Mouse (Mus musculus) cerebellum, adult 11-12 months (tissue): Measurements from ENCODE around the gene Snx30.
A peak's percentile ranks its signal among the peaks of the same experiment; 100 is the strongest.

Experiments
- DNase-seq: peaks from one replicate; pipeline ENCODE4 v3.0.0; 2022

The Snx30 gene

DNA sequence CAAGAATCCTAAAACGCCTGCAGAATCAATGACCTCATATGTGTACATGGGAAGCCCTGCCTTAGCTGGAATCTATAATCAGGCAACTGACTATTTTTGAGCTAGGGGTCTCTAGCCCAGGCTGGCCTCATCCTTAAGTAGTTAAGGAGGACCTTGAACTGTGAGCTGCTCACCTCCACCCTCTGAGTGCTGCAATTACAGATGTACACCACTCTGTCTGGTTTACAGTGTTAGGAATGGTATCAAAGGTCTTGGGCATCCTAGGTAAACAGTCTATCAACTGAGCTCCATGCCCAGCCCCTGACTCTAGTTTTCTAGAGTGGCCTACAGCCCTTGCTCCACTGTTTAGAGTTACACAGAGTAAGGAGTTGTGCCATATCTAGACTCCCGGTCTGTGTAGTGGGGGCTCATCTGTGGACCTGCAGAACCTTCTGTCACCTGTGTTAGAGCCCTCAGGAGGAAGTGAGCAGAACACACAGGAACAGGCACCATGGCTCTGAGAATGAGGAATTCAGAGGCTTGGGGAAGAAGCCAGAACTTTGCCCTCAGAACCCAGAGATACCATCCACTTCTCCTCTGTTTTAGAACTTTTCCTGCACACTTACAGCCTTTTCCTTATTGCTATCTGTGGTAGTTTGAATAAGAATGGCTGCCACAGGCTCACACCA lies 9.7 kb upstream of the Snx30 start:
- no peak for DNase-seq

DNA sequence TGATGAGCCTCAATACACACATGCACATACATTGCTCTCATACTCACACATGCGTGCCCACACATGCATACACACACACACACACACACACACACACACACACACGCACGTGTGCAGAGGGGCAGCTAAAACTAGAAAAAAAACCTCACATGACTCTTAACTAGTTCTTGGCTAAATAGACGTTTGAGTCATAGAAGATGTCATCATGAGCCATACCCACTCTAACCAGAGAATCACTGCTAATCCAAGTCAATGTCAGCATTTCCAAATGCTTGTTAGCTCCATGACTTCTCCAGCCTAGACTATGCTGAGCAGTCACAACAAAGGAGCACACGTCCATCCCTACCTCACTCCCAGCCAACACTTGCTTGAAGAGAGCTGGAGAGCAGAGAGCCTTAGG lies 5.5 kb upstream of the Snx30 start:
- DNase-seq: no peak

DNA sequence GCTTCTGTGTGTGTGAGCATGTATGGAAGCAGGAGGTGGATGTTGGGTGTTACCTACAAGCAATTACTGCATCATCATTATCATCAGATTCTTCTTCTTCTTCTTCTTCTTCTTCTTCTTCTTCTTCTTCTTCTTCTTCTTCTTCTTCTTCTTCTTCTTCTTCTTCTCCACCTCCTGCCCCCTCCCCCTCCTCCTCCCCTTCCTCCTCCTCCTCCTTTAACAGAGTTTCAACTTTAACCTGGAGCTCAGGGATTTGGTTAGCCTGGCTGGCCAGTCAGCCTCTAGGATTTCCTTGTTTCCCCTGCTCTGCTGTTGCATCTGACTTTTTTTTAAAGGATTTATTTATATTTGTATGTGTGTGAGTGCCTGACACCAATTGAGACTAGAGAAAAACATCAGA lies 4.2 kb upstream of the Snx30 start, which contains the start of gene Inip:
Gene Inip, minus strand, starts transcription at position 101 of the 400 bp plus-strand sequence.
- DNase-seq: no peak

DNA sequence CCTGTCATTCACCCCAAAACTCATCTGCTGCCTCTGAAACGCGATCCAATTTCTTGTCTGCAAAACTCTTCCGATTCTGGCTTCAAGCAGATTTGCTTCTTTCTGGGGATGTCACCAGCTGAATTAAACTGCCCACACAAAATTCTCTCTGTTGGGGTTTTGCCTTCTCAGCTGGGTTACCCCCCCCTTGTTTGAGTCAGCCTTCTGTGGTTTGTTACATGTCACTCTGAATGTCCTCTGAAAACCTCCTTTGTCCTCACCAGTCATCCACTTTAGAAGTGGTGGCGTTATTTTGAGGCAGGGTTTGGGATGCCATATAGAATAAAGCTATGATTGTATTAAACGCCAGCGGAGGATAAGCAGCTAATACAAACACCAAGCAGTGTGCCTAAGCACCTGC lies 3.5 kb upstream of the Snx30 start:
- DNase-seq: no peak

DNA sequence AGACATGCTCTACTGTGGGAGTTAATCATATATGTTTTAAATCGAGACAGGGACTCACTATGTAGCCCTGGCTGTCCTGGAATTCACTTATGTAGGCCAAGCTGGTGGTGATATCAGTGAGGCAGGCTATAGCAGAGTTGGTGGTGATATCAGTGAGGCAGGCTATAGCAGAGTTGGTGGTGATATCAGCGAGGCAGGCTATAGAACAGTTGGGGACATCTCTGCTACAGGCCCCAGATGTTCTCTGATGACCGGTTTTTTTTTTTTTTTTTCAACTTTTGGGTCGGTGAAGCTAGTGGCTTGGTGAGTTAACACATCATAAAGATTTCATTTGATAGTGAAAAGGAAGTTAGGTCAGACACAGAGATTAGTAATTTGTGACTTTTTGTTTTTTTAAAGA lies 2.8 kb upstream of the Snx30 start:
- no peak for DNase-seq

DNA sequence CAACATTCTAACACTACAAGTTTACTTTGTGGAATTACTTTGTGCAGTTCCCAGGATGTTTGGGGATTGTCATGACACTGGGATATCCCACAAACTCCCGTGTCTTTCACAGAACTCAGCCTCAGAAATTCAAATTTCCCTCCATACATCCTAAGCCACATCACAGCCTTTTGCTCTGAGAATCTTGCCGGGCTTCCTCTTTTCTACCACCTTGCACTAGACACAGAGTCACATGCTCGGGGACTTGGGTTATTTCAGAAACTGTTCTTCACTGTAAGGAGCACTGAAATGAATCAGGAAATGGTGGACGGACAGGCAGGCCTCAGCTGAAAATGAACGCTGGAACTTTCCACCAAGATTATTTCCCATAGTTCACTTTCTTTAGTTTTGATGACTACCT lies 2.3 kb upstream of the Snx30 start:
- DNase-seq: no peak

DNA sequence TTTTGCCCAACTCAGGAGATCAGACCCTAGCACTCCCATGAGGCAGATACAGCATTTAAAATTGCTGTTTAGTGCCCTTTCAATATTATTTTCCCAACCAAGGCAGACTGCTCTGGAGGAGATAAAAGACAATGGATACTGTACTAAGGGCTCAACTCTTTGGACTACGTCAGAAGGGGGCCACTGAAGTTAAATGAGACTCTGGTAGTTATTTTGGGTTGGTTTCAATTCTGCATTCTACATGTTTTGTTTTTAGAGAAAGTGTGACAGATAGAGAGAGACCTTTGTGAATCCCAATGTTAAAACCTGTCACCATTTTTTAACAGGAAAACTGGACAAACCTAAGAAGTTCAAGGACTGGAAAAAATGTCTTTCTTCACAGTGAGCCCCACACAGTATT lies 886 bp upstream of the Snx30 start:
- DNase-seq: no peak

DNA sequence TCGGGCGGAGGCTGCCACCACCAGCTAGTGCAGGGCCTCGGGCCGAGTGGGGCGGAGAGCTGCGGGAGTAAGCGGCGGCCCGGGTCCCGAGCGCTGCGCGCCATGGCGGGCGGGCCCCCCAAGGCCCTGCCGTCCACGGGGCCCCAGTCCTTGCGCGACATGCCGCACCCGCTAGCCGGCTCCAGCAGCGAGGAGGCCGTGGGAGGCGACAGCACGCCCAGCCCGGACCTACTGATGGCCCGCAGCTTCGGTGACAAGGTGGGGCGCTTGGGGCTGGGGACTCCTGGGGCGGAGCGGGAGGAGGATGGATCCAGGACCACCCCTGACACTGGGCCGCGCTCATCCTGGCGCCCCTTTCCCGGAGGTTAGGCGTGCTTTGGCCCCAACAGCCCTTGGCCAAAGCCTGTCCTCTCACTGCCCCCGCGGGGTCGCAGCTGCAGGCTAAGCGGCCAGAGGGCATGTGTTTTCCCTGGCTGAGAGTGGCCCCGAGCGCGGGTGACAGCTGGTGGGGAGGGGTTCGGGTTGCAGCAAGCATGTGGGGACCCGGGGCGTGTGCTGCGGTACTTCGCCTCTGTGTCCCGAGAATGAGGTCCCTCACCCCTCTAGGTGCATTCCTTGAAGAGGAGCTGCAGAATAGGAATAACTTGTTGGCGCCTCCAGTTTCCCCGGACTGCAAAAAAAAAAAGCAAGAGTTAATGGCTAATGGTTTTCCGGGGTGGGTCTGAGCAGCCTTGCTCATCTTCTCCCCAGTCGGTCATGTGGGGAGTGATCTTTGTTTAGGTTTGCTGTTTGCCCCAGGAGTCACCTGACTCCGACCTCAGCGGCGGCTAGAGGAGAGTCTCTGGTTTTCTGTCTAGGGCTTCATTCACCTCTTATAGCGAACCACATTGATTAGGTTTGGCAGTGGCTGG lies 583 bp downstream of the Snx30 start:
- DNase-seq: peak; percentile 78

DNA sequence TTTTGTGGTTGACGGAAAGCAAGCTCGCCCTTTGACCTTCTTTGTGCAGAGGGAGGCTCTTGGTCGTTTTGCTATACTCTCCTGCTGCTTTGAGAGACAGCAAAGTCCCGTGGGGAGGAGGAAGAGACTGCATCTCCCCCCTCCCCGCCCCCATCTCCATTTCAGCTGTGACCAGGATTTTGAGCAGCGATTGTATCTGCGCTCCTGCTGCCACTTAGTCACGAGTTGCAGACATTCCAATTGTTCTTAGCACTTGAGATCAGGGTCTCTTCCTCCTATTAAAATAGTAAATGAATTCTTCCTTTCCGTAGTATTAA lies 1.2 kb downstream of the Snx30 start:
- no peak for DNase-seq

DNA sequence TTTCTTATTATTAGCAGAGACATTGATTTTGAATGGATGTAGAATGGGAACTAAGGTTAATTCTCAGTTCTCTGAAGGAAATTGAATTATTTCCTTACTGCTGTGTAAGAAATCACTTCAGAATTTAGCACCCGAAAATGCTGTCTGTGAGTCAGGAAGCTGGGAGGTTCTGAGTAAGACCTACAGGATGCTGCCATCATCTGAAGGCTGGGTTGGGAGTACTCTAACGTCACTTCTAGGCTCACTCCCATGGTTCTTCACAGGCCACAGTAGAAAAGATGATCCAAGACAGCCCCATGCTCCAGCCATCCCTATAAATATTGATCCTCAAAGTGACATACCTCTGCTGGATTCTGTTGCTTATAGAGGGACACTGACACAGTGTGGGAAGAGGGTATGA lies 1.9 kb downstream of the Snx30 start:
- DNase-seq: no peak

DNA sequence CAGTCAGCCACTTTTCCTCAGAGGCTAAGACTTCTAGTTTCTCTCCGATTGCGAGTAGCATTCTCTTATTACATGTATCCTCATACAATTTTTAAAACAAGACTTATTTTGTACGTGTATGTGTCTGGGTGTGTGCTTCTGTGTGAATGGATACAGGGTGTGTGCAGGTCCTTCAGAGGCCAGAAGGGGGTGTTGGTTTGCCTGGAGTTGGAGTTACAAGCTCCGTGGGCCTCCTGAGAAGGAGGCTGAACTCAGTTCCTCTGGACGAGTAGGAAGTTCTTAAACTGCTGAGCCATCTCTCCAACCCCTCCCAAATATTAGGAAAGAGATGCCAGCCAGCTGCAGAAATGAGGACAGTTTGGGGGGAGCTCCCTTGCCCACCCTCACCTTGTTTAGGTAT lies 2.8 kb downstream of the Snx30 start:
- peak; percentile 42 for DNase-seq

DNA sequence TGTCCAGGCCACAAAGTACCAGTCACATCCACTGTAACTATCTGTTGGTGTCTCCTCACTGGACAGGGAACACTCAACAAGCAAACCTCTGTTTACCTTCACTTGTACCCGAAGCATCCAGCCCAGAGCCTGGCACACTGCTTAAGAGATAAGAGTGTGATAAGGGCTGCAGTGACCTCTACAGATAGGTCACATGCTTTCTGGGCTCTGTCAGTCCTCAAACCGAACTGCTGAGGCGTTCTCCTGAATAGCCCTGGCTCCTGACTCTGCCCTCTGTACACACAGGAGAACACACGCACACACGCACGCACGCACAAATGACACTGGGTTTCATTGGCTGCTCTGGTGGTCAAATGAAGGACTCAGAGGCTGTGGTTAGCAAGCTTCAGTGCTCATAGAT lies 8.5 kb downstream of the Snx30 start:
- no peak for DNase-seq

DNA sequence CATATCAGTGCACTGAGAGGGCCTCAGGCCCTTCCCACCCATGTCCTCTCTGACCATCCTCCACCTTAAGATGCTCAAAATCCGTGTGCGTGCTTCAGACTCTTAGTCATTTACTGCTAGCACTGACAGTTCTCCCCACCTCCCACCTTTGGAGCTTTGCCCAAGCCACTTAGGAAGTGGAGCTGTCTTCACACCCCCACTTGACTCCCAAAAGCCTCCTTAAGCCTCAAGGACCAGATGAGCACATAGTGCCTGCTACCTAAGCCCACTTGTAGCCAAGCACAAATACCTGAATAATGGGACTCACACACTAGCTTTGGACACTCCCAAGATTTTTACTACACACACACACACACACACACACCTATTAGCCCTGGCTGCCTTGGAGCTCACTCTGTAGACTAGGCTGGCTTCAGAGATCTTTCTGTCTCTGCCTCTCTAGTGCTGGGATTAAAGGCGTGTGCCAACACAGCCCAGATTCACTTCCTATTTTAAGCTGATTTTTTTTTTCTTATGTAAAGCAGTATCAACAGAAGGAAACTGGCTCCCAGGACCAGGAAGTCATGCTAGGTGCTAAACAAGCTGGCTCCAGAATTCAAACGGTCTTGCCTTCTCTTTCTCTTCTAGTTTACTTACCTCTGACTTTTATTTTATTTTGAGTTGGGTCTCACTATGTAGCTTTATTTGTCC lies 9.6 kb downstream of the Snx30 start:
- peak; percentile 42 for DNase-seq

DNA sequence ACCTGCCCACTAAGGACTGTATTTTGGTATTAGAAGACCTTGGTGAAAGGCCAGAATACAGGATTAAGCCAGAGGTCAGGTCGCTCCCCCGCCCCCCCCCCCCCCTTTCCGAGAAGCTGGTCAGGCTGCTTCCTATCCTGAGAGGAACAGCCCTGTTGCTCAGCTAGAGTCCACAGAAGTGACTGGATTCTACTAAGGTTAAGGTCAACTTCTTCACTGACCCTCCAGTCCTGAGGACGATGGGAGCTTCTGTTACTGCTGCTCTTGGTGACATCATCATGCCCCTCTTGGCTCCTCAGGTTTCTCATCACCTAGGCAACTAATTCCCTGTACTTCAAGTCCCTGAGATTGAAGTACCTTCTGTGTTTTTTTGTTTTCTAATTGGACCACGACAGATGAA lies 10.4 kb downstream of the Snx30 start:
- no peak for DNase-seq

DNA sequence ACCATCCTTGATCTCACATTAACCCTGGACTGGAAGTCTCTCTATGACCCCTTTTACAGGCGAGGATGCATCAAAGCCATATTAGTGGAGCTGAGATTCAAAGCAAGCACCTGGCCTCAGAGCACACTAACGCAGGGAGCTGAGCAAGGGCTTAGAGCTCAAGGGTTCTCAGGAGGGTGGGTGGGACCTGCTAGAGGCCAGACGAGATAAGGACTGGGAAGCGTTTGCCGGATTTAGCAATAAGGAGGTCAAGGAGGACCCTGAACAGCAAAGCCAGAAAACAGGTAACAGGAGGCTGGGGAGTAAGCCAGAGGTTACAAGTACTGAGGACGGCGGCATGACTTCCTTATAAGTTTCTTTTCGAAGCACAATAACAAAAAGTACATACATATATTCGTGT lies 10.8 kb downstream of the Snx30 start:
- DNase-seq: no peak

DNA sequence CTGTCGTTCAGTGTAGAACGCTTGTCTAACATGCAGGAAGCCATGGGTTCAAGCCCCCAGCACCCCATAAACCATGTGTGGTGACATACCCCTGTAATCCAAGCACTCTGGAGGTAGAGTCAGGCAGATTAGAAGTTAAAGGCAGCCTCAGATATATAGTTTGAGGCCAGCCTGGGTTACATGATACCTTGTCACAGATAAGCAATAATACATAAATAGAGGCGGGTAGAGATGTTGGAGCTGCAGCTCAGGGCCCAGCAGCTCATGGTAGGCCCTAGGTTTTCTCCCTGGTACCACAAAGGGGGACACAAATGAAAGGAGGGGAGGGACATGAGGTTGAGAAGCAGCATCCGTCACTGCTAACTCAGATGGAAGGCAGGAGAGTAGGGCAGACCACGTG lies 12.2 kb downstream of the Snx30 start:
- no peak for DNase-seq

DNA sequence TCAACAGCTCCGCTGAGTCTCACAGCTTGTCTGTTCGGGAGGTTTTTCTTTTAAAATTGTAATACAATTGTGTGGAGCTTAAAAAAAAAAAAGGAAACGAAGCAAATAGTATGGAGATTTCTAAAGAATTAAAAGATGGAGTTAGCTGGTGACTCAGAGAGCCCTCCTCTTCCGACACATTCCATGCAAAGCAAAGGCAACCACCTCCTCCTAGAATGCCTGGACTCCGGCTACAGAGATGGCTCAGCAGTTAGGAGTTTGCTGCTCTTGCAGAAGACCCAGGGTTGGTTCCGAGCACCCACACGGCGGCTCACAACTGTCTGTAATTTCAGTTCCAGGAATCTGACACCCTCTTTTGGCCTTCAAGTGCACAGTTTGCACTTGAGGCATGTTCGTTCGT lies 12.9 kb downstream of the Snx30 start:
- peak; percentile 34 for DNase-seq

DNA sequence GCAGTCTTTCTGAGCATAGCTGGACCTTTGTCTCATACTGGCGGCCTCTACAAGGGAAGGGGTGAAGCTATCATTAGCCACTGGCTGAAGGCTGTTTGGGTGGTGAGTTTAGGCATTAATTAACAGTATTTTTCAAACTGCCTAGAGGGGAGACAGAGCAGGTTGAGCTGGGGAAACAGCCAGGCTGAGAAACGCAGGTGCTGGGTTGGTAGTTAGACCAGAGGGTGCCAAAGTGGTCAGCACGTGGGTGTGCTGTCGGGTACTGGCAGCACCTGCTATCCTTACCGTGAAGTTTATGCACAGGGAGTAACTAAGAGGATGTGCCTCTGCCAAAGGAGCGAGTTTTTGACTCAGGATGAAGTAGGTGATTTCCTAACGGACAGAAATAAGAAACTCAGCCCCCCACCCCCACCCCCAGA lies 13.4 kb downstream of the Snx30 start:
- peak; percentile 73 for DNase-seq

DNA sequence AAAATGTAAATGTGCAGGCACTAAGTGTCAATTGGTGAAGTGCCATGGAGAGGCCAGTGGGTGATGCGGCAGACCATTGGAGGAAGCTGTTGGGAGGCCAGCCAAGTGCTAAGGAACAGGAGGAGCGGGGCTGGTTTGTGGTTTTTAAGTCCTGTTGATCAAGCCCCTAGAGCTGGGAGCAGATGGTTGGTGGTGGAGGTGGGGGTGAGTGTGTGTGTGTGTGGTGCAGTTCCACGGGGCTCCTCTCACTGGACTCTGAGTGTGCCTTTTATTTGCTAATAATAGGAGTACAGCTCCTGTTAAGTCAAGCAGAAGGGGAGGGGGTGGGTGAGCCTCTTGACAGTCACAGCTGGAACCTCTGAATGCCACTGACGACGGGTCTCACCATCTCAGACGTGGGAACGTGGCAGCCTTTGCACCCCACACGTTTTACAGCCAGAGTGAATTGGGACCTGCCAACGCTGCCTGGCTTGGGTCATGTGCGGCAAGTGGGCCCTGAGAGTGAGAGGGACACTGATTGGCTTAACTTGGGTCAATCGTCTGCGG lies 13.9 kb downstream of the Snx30 start:
- DNase-seq: peak; percentile 74

DNA sequence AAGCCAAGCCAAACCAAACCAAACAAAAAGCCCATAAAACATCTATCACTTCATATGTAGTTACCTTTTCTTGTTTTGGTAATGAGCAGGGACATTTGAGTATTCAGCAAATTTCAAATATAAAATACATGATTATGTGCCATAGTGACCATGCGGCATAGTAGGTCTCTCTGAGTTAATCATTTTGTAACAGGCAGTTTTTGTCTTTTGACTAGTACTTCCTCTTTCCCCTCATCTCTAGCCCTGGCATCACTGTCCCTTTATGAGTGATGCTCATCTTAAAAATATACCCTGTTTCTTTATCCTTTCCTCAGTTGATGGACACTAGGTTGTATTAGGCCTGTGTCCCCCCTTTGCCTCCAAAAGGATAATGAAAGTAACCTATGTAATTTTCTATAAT lies 15.9 kb downstream of the Snx30 start:
- no peak for DNase-seq

DNA sequence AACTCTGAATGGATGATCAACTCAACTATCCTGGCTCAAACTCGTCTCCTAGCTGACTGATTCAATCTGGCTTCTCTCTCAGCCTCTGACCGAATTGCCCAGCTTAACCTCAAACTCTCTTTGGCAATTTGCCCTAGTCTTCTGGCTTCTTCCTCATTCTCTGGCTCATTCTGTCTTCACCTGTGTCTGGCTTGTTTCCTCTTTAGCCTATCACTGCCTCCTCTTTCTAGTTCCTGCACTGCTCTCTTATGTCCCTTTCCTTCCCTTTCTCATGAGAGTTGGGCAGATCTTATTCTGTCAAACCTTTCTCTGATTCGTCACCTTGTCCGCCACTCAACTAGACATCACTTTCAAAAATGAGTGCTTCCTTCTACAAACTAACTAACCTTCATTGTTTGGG lies 16.5 kb downstream of the Snx30 start:
- no peak for DNase-seq

DNA sequence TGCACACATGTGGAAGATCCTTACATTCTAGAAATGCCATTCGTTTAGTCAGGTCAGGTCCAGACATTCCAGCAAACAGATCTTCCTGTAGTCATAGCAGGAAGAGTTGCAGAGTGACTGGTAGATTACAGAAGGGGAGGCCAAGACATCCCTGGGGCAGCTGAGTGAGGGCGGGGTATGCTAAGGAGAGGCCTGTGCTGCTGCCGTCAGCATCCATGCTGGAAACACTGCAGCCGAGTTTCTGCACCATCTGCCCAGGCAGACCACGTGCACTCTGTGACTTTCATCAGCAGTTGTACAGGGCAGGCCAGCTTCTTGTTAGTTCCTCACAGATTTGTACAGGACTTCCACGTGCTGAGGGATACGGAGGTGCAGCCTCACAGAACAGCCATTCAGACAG lies 17.8 kb downstream of the Snx30 start:
- DNase-seq: peak; percentile 86

DNA sequence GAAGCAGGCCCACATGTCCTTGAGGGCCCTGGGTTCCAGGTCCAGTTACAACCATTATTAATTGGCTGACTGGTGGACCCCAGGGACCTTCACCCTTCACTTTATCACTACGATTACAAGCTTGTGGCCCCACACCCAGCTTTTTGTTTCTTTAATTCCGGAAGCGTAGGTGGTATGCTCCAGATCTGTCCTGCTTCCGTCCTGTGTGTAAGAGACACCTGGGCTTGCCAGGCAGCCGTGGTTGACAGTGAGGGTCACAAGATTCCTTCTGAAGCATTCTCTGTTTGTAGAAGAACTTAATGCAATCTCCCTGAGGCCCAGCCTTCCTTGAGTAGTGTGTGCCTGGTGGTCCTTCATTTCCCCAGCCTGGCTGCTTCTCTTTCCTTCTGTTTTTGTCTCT lies 19.2 kb downstream of the Snx30 start:
- peak; percentile 54 for DNase-seq

DNA sequence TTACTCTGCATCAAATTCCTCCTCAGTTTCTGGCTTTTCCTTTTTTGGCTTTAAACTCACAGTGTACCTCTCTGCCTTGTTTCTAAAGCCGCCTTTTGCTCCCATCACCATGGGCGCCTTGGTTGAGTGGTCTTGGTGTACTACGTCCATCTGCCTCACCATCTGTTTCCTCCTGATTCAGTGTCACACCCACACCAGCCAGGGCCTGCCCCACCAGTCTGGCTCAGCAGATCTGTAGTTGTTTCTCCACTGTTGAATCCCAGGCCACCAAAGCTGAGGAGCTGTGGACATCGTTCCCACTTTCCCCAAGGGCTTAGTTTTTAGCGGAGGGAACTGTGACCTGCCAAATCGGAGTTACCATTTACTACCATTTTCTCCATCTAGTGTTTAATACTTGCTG lies 20.0 kb downstream of the Snx30 start:
- peak; percentile 97 for DNase-seq
